Mouse (Mus musculus) thymus, postnatal 36 days (tissue): ENCODE measurements around the gene Cecr2.
A peak's percentile ranks its signal among the peaks of the same experiment; 100 is the strongest.

Experiments used
- DNase-seq, 2 experiments: peaks; one replicate each; pipeline ENCODE4 v3.0.0; 2022; ENCODE audit warnings: mixed read lengths in 2 of 2

The Cecr2 gene

GRCm38 (mm10) chr6:120667911-120668310 is 1.7 kb downstream of the Cecr2 start:
- DNase-seq: no peak

- DNase-seq: peak; percentile 30 to 31
These were observed 8.0 kb downstream of the Cecr2 start for GRCm38 (mm10) chr6:120674121-120674520.

GRCm38 (mm10) chr6:120674881-120675280 is 8.7 kb downstream of the Cecr2 start:
- peak; percentile 27 to 29 for DNase-seq

- no peak for DNase-seq
These were observed 9.8 kb downstream of the Cecr2 start for GRCm38 (mm10) chr6:120675979-120676378.

- no peak for DNase-seq
These were observed 17.2 kb downstream of the Cecr2 start for GRCm38 (mm10) chr6:120683351-120683750.

- no peak for DNase-seq
These were observed 18.6 kb downstream of the Cecr2 start for GRCm38 (mm10) chr6:120684750-120685149.

GRCm38 (mm10) chr6:120686872-120687650 is 20.9 kb downstream of the Cecr2 start:
- no peak for DNase-seq

- no peak for DNase-seq
These were observed 34.1 kb downstream of the Cecr2 start for GRCm38 (mm10) chr6:120700221-120700620.

- DNase-seq: no peak
These were observed 38.2 kb downstream of the Cecr2 start for GRCm38 (mm10) chr6:120704376-120704775.

- no peak for DNase-seq
These were observed 42.6 kb downstream of the Cecr2 start for GRCm38 (mm10) chr6:120708759-120709158.

GRCm38 (mm10) chr6:120714806-120715205 is 48.6 kb downstream of the Cecr2 start:
- no peak for DNase-seq

- DNase-seq: no peak
These were observed 49.1 kb downstream of the Cecr2 start for GRCm38 (mm10) chr6:120715227-120715626.

- no peak for DNase-seq
These were observed 49.7 kb downstream of the Cecr2 start for GRCm38 (mm10) chr6:120715851-120716250.

- DNase-seq: no peak
These were observed 50.4 kb downstream of the Cecr2 start for GRCm38 (mm10) chr6:120716531-120716984.

- DNase-seq: no peak
These were observed 59.8 kb downstream of the Cecr2 start for GRCm38 (mm10) chr6:120725986-120726385.

- no peak for DNase-seq
These were observed 69.8 kb downstream of the Cecr2 start for GRCm38 (mm10) chr6:120736011-120736410.

GRCm38 (mm10) chr6:120736566-120736965 is 70.4 kb downstream of the Cecr2 start:
- DNase-seq: no peak

- no peak for DNase-seq
These were observed 77.0 kb downstream of the Cecr2 start for GRCm38 (mm10) chr6:120743130-120743529.

GRCm38 (mm10) chr6:120744266-120744665 is 78.1 kb downstream of the Cecr2 start:
- DNase-seq: no peak

GRCm38 (mm10) chr6:120746416-120746815 is 80.2 kb downstream of the Cecr2 start:
- DNase-seq: no peak

GRCm38 (mm10) chr6:120761151-120761550 is 95.0 kb downstream of the Cecr2 start:
- peak; percentile 59 to 73 for DNase-seq

GRCm38 (mm10) chr6:120769972-120770371 is 103.8 kb downstream of the Cecr2 start:
- DNase-seq: no peak

- DNase-seq: no peak
These were observed 105.2 kb downstream of the Cecr2 start for GRCm38 (mm10) chr6:120771366-120771765.

- no peak for DNase-seq
These were observed 105.9 kb downstream of the Cecr2 start for GRCm38 (mm10) chr6:120772025-120772424.

- DNase-seq: no peak
These were observed 107.0 kb downstream of the Cecr2 start, which contains the start of gene Slc25a18 for GRCm38 (mm10) chr6:120773149-120773628. Gene Slc25a18, plus strand, starts transcription at chr6:120773578.
